Mouse (Mus musculus) limb, embryonic 14.5 days (tissue): ENCODE results near the gene Rfx8. TPM values are rescaled to one million over a fixed set of nuclear protein-coding genes. Genes with fewer than 3 reads are reported as not detected.

ENCODE experiments used
- ATAC-seq: fragments of 200-750 bp; cut with Nextera tagmentation; 2 replicates; pipeline ENCODE4 v1.8.0; 2017; ENCODE audit warnings: low read depth, moderate number of reproducible peaks, moderate TSS enrichment; ENCODE audit not compliant: low FRiP score
- DNase-seq: peaks from one replicate; pipeline ENCODE4 v3.0.0-alpha.2; 2015; ENCODE audit warnings: low spot score
- H3K27ac ChIP-seq: fragments of 300-500 bp; sonication (generic); replicated peaks from 2 replicates; pipeline ENCODE4 v1.5.1; 2014; ENCODE audit warnings: low read depth, mild to moderate bottlenecking, low read length, moderate library complexity, mixed read lengths
- H3K27me3 ChIP-seq: fragments of 300-500 bp; sonication (generic); 2 replicates; pipeline ENCODE4 v1.6.1; 2014; ENCODE audit warnings: low read length, mixed read lengths; ENCODE audit not compliant: control insufficient read depth, insufficient read depth
- H3K36me3 ChIP-seq: fragments of 300-500 bp; sonication (generic); 2 replicates; pipeline ENCODE4 v1.6.1; 2014; ENCODE audit warnings: mild to moderate bottlenecking, low read length, moderate library complexity, mixed read lengths; ENCODE audit not compliant: control insufficient read depth, insufficient read depth
- H3K4me1 ChIP-seq: fragments of 300-500 bp; sonication (generic); 2 replicates; pipeline ENCODE4 v1.6.1; 2014; ENCODE audit warnings: antibody characterized with exemption, low read length, mixed read lengths; ENCODE audit not compliant: control insufficient read depth, insufficient read depth
- H3K4me2 ChIP-seq: fragments of 300-500 bp; sonication (generic); replicated peaks from 2 replicates; pipeline ENCODE4 v1.6.1; 2014; ENCODE audit warnings: low read depth, mild to moderate bottlenecking, low read length, moderate library complexity; ENCODE audit not compliant: severe bottlenecking
- H3K4me3 ChIP-seq: fragments of 300-500 bp; sonication (generic); replicated peaks from 2 replicates; pipeline ENCODE4 v1.5.1; 2014; ENCODE audit warnings: low read length
- H3K9ac ChIP-seq: fragments of 300-500 bp; sonication (generic); 2 replicates; pipeline ENCODE4 v1.6.1; 2014; ENCODE audit warnings: mild to moderate bottlenecking, low read depth, low read length, moderate library complexity; ENCODE audit not compliant: severe bottlenecking
- H3K9me3 ChIP-seq: fragments of 300-500 bp; sonication (generic); 2 replicates; pipeline ENCODE4 v1.6.1; 2016; ENCODE audit warnings: low read length; ENCODE audit not compliant: control insufficient read depth
- POLR2A ChIP-seq: fragments of 200-500 bp; IDR thresholded peaks from 2 replicates; pipeline ENCODE4 v1.8.0; 2012; ENCODE audit warnings: inconsistent platforms, mild to moderate bottlenecking, moderate library complexity, borderline replicate concordance; ENCODE audit not compliant: insufficient read depth, insufficient read length; ENCODE audit errors: extremely low read depth
- WGBS: fragments of 180-500 bp; shearing (Covaris S2); extraction: QIAGEN DNeasy Blood & Tissue Kit; methylation state at CpG from one replicate; pipeline ENCODE4 v1.1.7; 2014; 5-methylcytosine and 5-hydroxymethylcytosine counted together
- polyA plus RNA-seq, 2 experiments: library from polyadenylated mRNA; depleted of rRNA in 1 of 2; stranded (reverse) in 1 of 2; unstranded in 1 of 2; fragments of >200 nt; fragmentation: Nextera tagmentation in 1 of 2; extraction: Ambion mirVana in 1 of 2; gene quantifications; 2 replicates each; pipeline versions ENCODE4 v1.2.1 to v1.2.3; 2012 to 2014

Rfx8 gene
- polyA plus RNA-seq, 2 experiments = 0.59 to 1.2 TPM

DNA sequence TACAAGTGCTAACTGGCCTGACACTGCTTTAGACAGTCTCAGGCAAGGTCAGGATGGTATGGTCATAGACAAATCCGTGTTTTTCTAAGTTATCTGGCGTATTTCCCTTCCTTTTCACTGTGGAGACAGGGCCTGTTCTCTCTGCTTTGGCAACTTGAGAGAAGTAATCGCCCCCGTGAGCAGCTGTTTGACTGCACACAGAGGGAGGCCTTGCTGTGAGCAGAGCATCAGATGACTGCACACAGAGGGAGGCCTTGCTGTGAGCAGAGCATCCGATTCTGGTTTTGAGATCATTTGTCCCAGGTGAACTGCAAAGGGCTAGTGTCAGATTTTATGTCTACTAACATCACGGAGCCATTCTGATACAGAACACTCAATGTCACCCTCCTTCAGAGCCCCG, 20.2 kb upstream of the Rfx8 start:
- WGBS = 46% methylated on average over 7 of the region's 7 CpGs
- no peaks in the 10 kb centered on the region for H3K36me3 ChIP-seq
- ATAC-seq = peak; percentile 77; the same call in 1 of the 2 replicates
- H3K27me3 ChIP-seq = no peaks in the 10 kb centered on the region
- H3K27ac ChIP-seq = no peak overlapping the region
- H3K4me3 ChIP-seq = no peak overlapping the region
- no peaks in the 10 kb centered on the region for H3K9me3 ChIP-seq
- no peak for TF ChIP-seq POLR2A
- peaks cover 13% of the 10 kb centered on the region; the same call in 1 of the 2 replicates for H3K4me1 ChIP-seq
- H3K4me2 ChIP-seq = no peak overlapping the region
- DNase-seq = no peak
- H3K9ac ChIP-seq = no peak overlapping the region

DNA sequence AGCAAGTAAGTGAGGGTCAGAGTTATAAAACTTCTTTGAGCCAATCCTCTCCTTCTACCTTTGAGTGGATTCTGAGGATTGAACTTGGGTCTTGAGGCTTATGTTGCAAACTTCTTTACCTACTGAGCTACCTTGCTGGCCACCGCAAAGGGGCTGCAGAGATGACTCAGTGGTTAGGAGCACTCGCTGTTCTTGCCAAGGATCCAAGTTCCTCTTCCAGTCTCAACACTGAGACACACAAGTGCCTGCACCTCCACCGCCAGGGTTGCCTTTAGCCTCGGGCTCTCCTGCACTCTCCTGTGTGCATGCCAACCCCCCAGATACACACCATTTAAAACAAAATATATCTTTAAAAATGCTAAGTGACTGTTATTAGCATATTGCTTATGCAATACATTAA, 19.2 kb upstream of the Rfx8 start:
- no peak for ATAC-seq
- Histone ChIP-seq H3K9ac (no peak overlapping the region), H3K4me2 (no peak overlapping the region), H3K36me3 (no peaks in the 10 kb centered on the region), H3K27ac (no peak overlapping the region), H3K9me3 (no peaks in the 10 kb centered on the region), H3K27me3 (no peaks in the 10 kb centered on the region), H3K4me3 (no peak overlapping the region), H3K4me1 (peaks cover 13% of the 10 kb centered on the region; the same call in 1 of the 2 replicates)
- DNase-seq = no peak
- TF ChIP-seq POLR2A = no peak
- 75% methylated on average over 4 of the region's 4 CpGs for WGBS

DNA sequence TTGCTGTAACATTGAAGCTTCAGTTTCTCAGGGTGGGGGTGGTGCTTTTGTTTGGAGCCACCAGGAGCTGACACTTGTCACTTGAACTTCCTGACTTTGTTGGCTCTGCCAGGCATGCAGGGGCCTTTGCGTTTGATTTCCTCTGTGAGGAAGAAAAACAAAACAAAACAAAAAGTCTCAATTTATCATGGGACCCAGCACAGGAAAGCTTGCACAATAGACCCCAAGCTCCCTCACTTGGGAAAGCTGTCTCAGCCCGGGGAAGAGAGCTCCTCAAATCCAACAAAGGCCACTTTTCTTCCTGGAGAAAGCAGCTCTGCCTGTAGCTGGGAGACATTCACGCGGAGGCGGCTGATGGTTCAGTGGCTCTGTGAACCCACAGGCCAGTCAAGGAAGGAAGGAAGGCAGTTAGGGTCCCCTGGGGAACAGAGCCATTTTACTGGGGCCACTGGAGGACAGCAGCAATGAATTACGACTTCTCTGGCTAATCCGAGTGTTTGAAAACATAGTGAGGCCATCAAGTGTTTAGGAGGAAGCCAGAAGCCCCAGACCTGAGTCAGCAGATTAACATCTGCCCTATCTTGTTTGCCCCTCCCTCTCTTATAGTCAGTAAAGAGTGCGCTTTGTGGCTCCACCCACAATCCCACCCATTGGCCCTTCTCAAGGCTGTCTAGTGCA, 15.3 kb upstream of the Rfx8 start:
- Histone ChIP-seq H3K9me3 (no peaks in the 10 kb centered on the region), H3K4me1 (peaks cover 22% of the 10 kb centered on the region), H3K36me3 (no peaks in the 10 kb centered on the region), H3K4me2 (no peak overlapping the region), H3K27ac (0 out of 2 replicates have a peak overlapping the region, but pooled peaks have one; percentile 27), H3K4me3 (no peak overlapping the region), H3K27me3 (no peaks in the 10 kb centered on the region), H3K9ac (no peak overlapping the region)
- 36% methylated on average over 8 of the region's 8 CpGs for WGBS
- peak; percentile 26 for DNase-seq
- no peak for TF ChIP-seq POLR2A
- ATAC-seq = no peak

GRCm38 (mm10) chr1:39735493-39735892, 14.7 kb upstream of the Rfx8 start:
- 74% methylated on average over 2 of the region's 2 CpGs for WGBS
- H3K4me2 ChIP-seq = no peak overlapping the region
- H3K36me3 ChIP-seq = no peaks in the 10 kb centered on the region
- no peak overlapping the region for H3K27ac ChIP-seq
- ATAC-seq (no peak), DNase-seq (no peak)
- no peak overlapping the region for H3K9ac ChIP-seq
- H3K9me3 ChIP-seq = no peaks in the 10 kb centered on the region
- no peaks in the 10 kb centered on the region for H3K27me3 ChIP-seq
- peaks cover 16% of the 10 kb centered on the region for H3K4me1 ChIP-seq
- no peak for TF ChIP-seq POLR2A
- H3K4me3 ChIP-seq = no peak overlapping the region

DNA sequence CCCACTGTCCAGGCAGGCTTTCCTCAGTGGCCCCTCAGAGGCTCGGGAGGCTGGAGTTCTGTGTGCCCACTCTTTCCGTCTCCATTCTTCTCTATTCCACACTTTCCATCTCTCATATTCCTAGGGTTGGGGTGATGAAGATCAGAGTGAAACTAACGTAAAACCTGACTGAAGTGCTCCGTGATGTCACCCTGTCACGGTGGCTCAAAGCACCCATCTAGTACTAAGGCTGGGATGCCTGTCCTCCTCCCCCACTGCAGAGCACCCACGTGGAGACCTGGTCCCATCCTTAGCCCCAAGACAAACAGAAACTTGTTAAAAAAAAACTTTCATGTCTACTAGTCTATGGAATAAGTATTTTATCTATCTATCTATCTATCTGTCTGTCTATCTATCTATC, 14.1 kb upstream of the Rfx8 start:
- Histone ChIP-seq H3K27ac (no peak overlapping the region; the same call in 1 of the 2 replicates), H3K4me1 (peaks cover 12% of the 10 kb centered on the region), H3K36me3 (no peaks in the 10 kb centered on the region), H3K9me3 (no peaks in the 10 kb centered on the region), H3K9ac (no peak overlapping the region), H3K4me2 (no peak overlapping the region), H3K4me3 (no peak overlapping the region), H3K27me3 (no peaks in the 10 kb centered on the region)
- TF ChIP-seq POLR2A = no peak
- DNase-seq (no peak), ATAC-seq (no peak)
- 87% methylated on average over 6 of the region's 6 CpGs for WGBS
